Mouse (Mus musculus): ENCODE data around the gene Gm11554.
"Not testable (repeated sequence)": the region's sequence is repeated elsewhere in the genome, so short reads cannot be mapped to it uniquely, and the experiment has no call there.

Gm11554 gene

DNA sequence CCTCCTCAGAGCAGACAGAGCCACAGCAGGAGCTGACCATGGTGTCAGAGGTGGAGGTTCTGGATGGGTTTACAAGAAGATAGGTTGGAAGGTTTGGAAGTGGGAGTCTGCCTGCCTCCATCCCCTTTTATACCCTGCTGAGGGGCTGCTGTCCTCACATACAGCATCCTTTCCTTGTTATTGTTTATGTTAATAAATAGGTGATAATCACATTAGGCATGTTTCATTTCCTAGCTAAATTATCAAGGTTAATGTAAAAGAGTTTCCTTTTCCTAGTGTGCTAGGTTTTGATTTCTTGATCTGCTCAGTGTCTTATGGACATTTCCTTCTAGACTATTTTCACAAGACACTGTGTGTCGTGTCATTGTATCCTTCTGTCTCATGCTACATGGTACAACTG lies at the start of gene Gm11554:
Gene Gm11554 (minus strand): TSS at position 101 of the 400 bp plus-strand sequence.
- not testable (repeated sequence) for DNase-seq (ENCODE audit: low read depth, low spot score)

DNA sequence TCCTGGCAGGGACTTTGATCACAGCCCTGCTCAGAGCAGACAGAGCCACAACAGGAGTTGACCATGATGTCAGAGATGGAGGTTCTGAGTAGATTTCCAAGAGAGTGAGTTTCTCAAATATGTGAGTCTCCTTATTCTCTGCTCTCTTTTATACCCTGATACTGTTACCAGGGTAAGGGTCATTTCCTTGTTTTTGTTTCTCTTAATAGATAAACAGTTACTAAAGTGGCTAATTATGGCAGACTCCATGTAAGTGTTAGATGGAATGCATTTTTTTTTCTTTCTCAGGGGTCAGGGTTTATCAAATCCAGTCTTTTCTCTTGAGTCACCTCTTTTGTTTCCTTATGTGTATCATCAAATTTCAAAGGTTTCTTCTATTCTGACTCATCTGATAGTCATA lies 47.3 kb upstream of the Gm11554 start, which contains the start of gene Krtap4-16:
Gene Krtap4-16 (minus strand): TSS at position 101 of the 400 bp plus-strand sequence.
- DNase-seq (ENCODE audit: low read depth, low spot score) = no peak

DNA sequence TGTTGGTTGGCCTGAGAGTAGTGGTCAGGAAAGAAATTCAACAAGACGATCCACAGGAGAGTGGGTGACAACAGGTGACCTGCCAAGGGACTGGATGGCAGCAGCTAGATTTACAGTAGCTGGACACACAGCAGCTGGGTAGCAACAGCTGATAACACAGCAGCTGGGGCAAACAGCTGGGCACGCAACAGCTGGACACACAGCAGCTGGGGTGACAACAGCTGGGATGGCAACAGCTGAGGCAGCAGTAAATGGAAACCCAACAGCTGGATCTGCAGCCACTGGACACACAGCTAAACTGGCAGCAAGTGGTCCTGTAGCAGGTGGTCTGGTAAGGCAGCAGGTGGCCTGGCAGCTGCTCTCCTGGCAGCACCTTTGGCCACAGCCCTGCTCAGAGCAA lies 42.5 kb upstream of the Gm11554 start:
- no peak for DNase-seq (ENCODE audit: low read depth, low spot score)

DNA sequence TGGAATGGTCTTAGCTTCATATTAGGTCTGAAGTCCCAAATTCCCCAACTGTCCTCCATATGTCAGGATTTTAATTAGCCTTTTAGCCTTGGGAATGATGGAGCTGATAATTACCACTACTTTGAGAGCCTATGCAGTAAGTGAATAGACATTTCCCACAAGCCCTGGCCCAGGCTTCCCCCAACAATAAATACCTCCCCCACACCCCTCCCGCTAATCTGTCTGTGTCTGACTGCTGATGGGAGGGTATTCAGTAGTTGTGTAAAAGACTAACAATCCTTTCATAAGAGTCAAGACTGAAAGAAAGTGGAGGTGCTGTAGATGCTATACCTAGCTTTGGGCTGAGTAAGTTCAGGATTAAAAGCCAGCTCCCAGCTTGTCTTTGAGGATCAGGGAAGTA lies 37.9 kb upstream of the Gm11554 start:
- DNase-seq (ENCODE audit: low read depth, low spot score) = no peak

DNA sequence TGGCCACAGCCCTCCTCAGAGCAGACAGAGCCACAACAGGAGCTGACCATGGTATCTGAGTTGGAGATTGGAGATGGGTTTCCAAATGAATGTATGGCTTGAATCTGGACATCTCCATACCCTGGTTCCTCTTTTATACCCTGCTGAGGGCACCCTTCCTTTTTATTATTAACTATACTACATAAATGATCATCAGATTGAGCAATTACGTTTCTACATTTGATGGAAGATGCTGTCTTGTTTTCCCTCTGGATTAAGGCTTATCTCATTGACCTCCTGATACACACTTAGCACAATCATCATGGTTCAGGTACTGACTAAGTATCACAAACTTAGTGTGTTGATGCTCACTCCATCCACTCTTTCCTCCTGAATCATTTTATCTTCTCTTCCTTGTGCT lies 33.7 kb upstream of the Gm11554 start, which contains the start of gene 2300003K06Rik:
Gene 2300003K06Rik (minus strand): TSS at position 101 of the 400 bp plus-strand sequence.
- no peak for DNase-seq (ENCODE audit: low read depth, low spot score)

DNA sequence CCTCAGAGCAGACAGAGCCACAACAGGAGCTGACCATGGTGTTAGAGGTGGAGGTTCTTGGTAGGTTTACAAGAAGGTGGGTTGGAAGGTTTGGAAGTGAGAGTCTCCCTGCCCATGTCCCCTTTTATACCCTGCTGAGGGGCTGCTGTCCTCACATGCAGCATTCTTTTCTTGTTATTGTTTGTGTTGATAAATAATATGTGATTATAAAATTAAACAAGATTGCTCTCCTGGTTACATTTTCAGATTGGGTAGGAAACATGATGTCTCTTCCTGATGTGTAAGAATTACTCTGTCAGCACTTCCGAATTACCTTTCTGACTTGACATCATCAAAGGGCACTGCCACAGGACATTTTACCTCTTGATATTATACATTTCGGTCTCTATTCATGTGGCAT lies 11.3 kb upstream of the Gm11554 start, which contains the start of gene Gm11564:
Gene Gm11564 (minus strand): TSS at position 101 of the 400 bp plus-strand sequence.
- DNase-seq (ENCODE audit: low read depth, low spot score) = not testable (repeated sequence)

DNA sequence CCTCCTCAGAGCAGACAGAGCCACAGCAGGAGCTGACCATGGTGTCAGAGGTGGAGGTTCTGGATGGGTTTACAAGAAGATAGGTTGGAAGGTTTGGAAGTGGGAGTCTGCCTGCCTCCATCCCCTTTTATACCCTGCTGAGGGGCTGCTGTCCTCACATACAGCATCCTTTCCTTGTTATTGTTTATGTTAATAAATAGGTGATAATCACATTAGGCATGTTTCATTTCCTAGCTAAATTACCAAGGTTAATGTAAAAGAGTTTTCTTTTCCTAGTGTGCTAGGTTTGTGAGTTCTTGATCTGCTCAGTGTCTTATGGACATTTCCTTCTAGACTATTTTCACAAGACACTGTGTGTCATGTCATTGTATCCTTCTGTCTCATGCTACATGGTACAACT lies 5.5 kb upstream of the Gm11554 start, which contains the start of gene Krtap4-13:
Gene Krtap4-13 (minus strand): TSS at position 101 of the 400 bp plus-strand sequence.
- not testable (repeated sequence) for DNase-seq (ENCODE audit: low read depth, low spot score)

DNA sequence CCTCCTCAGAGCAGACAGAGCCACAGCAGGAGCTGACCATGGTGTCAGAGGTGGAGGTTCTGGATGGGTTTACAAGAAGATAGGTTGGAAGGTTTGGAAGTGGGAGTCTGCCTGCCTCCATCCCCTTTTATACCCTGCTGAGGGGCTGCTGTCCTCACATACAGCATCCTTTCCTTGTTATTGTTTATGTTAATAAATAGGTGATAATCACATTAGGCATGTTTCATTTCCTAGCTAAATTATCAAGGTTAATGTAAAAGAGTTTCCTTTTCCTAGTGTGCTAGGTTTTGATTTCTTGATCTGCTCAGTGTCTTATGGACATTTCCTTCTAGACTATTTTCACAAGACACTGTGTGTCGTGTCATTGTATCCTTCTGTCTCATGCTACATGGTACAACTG lies 5.4 kb downstream of the Gm11554 start, which contains the start of gene Gm11569:
Gene Gm11569 (minus strand): TSS at position 101 of the 400 bp plus-strand sequence.
- not testable (repeated sequence) for DNase-seq (ENCODE audit: low read depth, low spot score)

DNA sequence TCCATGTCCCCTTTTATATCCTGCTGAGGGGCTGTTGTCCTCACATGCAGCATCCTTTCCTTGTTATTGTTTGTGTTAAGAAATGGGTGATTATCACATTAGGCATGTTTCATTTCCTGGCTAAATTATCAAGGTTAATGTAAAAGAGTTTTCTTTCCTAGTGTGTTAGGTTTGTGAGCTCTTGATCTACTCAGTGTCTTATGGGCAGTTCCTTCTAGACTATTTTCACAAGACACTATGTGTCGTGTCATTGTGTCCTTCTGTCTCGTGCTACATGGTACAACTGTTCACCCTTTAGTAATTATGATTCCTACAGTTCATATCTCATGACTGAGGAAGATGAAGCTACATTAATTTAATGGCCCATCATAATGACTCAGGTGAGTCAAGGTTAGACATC lies 10.9 kb downstream of the Gm11554 start, which contains the start of gene Gm11596:
Gene Gm11596 (minus strand): TSS at position 101 of the 400 bp plus-strand sequence.
- no peak for DNase-seq (ENCODE audit: low read depth, low spot score)

DNA sequence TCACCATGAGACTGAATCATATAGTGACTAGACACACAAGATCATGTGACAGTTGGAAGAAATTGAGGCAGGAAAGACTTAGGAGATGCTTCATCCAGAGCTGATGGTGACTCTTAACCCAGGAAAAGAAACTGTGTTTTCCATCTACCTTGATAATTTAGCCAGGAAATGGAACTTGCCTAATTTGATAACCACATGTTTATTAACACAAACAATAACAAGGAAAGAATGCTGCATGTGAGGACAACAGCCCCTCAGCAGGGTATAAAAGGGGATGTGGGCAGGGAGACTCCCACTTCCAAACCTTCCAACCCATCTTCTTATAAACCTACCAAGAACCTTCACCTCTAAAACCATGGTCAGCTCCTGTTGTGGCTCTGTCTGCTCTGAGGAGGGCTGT lies 19.3 kb downstream of the Gm11554 start, which contains the start of gene Krtap4-9:
Gene Krtap4-9 (plus strand): TSS at position 301 of the 400 bp plus-strand sequence.
- DNase-seq (ENCODE audit: low read depth, low spot score) = not testable (repeated sequence)

DNA sequence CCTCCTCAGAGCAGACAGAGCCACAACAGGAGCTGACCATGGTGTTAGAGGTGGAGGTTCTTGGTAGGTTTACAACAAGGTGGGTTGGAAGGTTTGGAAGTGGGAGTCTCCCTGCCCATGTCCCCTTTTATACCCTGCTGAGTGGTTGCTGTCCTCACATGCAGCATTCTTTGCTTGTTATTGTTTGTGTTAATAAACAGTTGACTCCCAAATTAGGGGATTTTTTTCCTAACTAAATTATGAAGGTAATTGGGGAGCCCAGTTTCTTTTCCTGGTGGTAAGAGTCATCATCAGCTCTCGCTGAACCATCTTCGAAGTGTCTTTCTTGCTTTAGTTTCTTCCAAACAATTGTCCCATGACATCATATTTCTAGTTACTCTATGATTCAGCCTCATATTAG lies 23.6 kb downstream of the Gm11554 start, which contains the start of gene Krtap4-8:
Gene Krtap4-8 (minus strand): TSS at position 101 of the 400 bp plus-strand sequence.
- DNase-seq (ENCODE audit: low read depth, low spot score) = no peak

DNA sequence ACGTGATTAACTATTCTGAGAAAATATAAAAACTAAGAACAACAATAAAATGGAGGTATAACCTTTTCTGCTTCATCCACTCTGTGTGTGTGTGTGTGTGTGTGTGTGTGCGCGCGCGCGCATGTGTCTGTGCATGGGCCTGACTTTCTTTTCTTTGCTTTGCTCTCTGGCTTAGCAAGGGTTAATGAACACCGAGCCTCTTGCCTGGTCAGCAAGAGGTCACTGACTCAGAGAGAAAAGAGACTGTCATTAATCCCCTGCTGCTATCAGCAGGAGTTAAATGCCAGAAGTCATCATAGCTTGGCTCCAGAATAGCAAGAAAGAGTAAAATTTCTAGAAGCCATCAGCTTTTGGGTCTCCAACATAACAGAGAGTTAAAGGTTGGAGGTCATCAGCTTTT lies 25.8 kb downstream of the Gm11554 start:
- DNase-seq (ENCODE audit: low read depth, low spot score) = no peak

DNA sequence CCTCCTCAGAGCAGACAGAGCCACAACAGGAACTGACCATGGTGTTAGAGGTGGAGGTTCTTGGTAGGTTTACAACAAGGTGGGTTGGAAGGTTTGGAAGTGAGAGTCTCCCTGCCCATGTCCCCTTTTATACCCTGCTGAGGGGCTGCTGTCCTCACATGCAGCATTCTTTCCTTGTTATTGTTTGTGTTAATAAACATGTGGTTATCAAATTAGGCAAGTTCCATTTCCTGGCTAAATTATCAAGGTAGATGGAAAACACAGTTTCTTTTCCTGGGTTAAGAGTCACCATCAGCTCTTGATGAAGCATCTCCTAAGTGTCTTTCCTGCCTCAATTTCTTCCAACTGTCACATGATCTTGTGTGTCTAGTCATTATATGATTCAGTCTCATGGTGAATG lies 31.4 kb downstream of the Gm11554 start, which contains the start of gene Gm11595:
Gene Gm11595 (minus strand): TSS at position 101 of the 400 bp plus-strand sequence.
- not testable (repeated sequence) for DNase-seq (ENCODE audit: low read depth, low spot score)

DNA sequence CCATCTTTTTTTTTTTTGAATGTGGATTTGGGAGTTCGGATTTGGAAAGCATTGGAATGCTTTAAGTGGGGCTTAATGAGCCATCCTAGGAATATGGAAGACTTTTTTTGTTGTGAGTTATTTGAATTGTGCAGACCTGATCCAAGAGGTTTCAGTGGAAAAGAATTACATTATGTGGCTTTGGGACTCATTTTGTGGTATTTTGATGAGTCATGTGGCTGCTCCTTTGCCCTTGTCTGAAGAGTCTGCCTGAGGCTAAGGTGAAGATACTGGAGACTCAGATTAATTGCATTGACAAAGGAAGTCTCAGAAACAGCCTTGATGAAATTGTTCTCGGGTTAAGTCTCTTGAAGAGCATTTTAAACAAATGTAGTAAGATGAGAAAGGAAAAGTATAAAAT lies 35.8 kb downstream of the Gm11554 start:
- no peak for DNase-seq (ENCODE audit: low read depth, low spot score)

DNA sequence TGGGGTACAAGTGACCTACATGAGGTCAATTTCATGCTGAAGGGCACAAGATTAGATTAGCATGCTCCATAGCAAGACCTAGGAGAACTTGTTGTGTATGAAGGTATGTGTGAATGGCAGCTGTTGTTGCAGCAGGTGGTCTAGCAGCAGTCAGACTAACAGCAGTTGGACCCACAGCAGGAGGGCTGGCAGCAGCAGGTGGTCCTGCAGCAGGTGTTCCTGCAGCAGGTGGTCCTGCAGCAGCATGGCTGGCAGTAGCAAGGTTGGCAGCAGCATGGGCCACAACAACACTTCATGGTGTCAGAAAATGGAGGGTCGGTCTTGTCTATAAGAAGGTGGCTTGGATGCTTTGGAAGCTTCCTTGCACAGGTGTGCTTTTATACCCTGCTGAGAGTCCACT lies 45.4 kb downstream of the Gm11554 start:
- DNase-seq (ENCODE audit: low read depth, low spot score) = no peak

Measured in ZHBTc4 (cell line).